Mouse (Mus musculus): Measurements from ENCODE around the gene Tk2. TPM values are rescaled to one million over a fixed set of nuclear protein-coding genes. Genes with fewer than 3 reads are reported as not detected.

Gene Tk2
- polyA plus RNA-seq, 1 experiment = 5.6 TPM

- H3K36me3 ChIP-seq (ENCODE audit: control insufficient read depth, insufficient read depth, low read length) = no peaks in the 10 kb centered on the region
- TF ChIP-seq POLR2A (IDR thresholded peaks at IDR 0.05; ENCODE audit: low read depth, low read length) (no peak), CTCF (IDR thresholded peaks at IDR 0.05; ENCODE audit: extremely low read depth, insufficient read length, insufficient replicate concordance, low read depth, low read length) (no peak)
- peak overlapping the region; percentile 33; the same call in 1 of the 2 replicates for H3K4me3 ChIP-seq (ENCODE audit: low read depth, low read length)
- 0% methylated on average over 7 of the region's 7 CpGs for WGBS
- no peaks in the 10 kb centered on the region for H3K27me3 ChIP-seq (ENCODE audit: control insufficient read depth, insufficient read depth, low read length)
- peaks cover 2% of the 10 kb centered on the region for H3K4me1 ChIP-seq (ENCODE audit: control insufficient read depth, insufficient read depth, insufficient read length, low read length)
- H3K27ac ChIP-seq (ENCODE audit: insufficient read depth, low read depth, low read length) = no peak overlapping the region
Measured at GRCm38 (mm10) chr8:104251461-104251860, 3.1 kb upstream of the Tk2 start.

- peak within 1 kb of the TSS; percentile 69 for H3K27ac ChIP-seq (ENCODE audit: insufficient read depth, low read depth, low read length)
- H3K4me1 ChIP-seq (ENCODE audit: control insufficient read depth, insufficient read depth, insufficient read length, low read length) = peaks cover 2% of the 10 kb centered on the region
- H3K27me3 ChIP-seq (ENCODE audit: control insufficient read depth, insufficient read depth, low read length) = no peaks in the 10 kb centered on the region
- peak; percentile 63 for TF ChIP-seq POLR2A (IDR thresholded peaks at IDR 0.05; ENCODE audit: low read depth, low read length)
- TF ChIP-seq CTCF (IDR thresholded peaks at IDR 0.05; ENCODE audit: extremely low read depth, insufficient read length, insufficient replicate concordance, low read depth, low read length) = peak; percentile 42; the same call in 1 of the 2 replicates
- 3% methylated on average over 41 of the region's 41 CpGs for WGBS
- peak within 1 kb of the TSS; percentile 93 for H3K4me3 ChIP-seq (ENCODE audit: low read depth, low read length)
- no peaks in the 10 kb centered on the region for H3K36me3 ChIP-seq (ENCODE audit: control insufficient read depth, insufficient read depth, low read length)
Measured at GRCm38 (mm10) chr8:104250439-104251367, 2.3 kb upstream of the Tk2 start, which contains the start of gene Cklf. TSS of gene Cklf (plus strand) at chr8:104250861.

GRCm38 (mm10) chr8:104249442-104249996 lies 1.2 kb upstream of the Tk2 start:
- Histone ChIP-seq H3K4me3 (ENCODE audit: low read depth, low read length) (no peak overlapping the region), H3K27ac (ENCODE audit: insufficient read depth, low read depth, low read length) (no peak overlapping the region), H3K36me3 (ENCODE audit: control insufficient read depth, insufficient read depth, low read length) (no peaks in the 10 kb centered on the region), H3K27me3 (ENCODE audit: control insufficient read depth, insufficient read depth, low read length) (0 out of 2 replicates have a peak, but pooled peaks cover 2% of the 10 kb centered on the region), H3K4me1 (ENCODE audit: control insufficient read depth, insufficient read depth, insufficient read length, low read length) (peaks cover 2% of the 10 kb centered on the region)
- 83% methylated on average over 7 of the region's 7 CpGs for WGBS
- TF ChIP-seq POLR2A (IDR thresholded peaks at IDR 0.05; ENCODE audit: low read depth, low read length) (no peak), CTCF (IDR thresholded peaks at IDR 0.05; ENCODE audit: extremely low read depth, insufficient read length, insufficient replicate concordance, low read depth, low read length) (no peak)

GRCm38 (mm10) chr8:104247908-104248275 lies 466 bp downstream of the Tk2 start:
- peaks cover 2% of the 10 kb centered on the region for H3K4me1 ChIP-seq (ENCODE audit: control insufficient read depth, insufficient read depth, insufficient read length, low read length)
- H3K4me3 ChIP-seq (ENCODE audit: low read depth, low read length) = peak overlapping the region; percentile 94
- H3K36me3 ChIP-seq (ENCODE audit: control insufficient read depth, insufficient read depth, low read length) = no peaks in the 10 kb centered on the region
- H3K27me3 ChIP-seq (ENCODE audit: control insufficient read depth, insufficient read depth, low read length) = peaks cover 3% of the 10 kb centered on the region; the same call in 1 of the 2 replicates
- peak overlapping the region; percentile 53 for H3K27ac ChIP-seq (ENCODE audit: insufficient read depth, low read depth, low read length)
- TF ChIP-seq CTCF (IDR thresholded peaks at IDR 0.05; ENCODE audit: extremely low read depth, insufficient read length, insufficient replicate concordance, low read depth, low read length) (no peak), POLR2A (IDR thresholded peaks at IDR 0.05; ENCODE audit: low read depth, low read length) (no peak)
- 1% methylated on average over 11 of the region's 11 CpGs for WGBS

GRCm38 (mm10) chr8:104247054-104247907 lies 1.1 kb downstream of the Tk2 start:
- TF ChIP-seq CTCF (IDR thresholded peaks at IDR 0.05; ENCODE audit: extremely low read depth, insufficient read length, insufficient replicate concordance, low read depth, low read length) (no peak), POLR2A (IDR thresholded peaks at IDR 0.05; ENCODE audit: low read depth, low read length) (no peak)
- H3K4me3 ChIP-seq (ENCODE audit: low read depth, low read length) = peak overlapping the region; percentile 94
- peaks cover 2% of the 10 kb centered on the region for H3K4me1 ChIP-seq (ENCODE audit: control insufficient read depth, insufficient read depth, insufficient read length, low read length)
- peaks cover 7% of the 10 kb centered on the region; the same call in 1 of the 2 replicates for H3K27me3 ChIP-seq (ENCODE audit: control insufficient read depth, insufficient read depth, low read length)
- H3K27ac ChIP-seq (ENCODE audit: insufficient read depth, low read depth, low read length) = peak overlapping the region; percentile 66
- WGBS = 54% methylated on average over 22 of the region's 22 CpGs
- no peaks in the 10 kb centered on the region for H3K36me3 ChIP-seq (ENCODE audit: control insufficient read depth, insufficient read depth, low read length)

- Histone ChIP-seq H3K27ac (ENCODE audit: insufficient read depth, low read depth, low read length) (peak overlapping the region; percentile 42), H3K4me3 (ENCODE audit: low read depth, low read length) (no peak overlapping the region), H3K27me3 (ENCODE audit: control insufficient read depth, insufficient read depth, low read length) (peaks cover 7% of the 10 kb centered on the region; the same call in 1 of the 2 replicates), H3K36me3 (ENCODE audit: control insufficient read depth, insufficient read depth, low read length) (no peaks in the 10 kb centered on the region), H3K4me1 (ENCODE audit: control insufficient read depth, insufficient read depth, insufficient read length, low read length) (peaks cover 2% of the 10 kb centered on the region)
- TF ChIP-seq POLR2A (IDR thresholded peaks at IDR 0.05; ENCODE audit: low read depth, low read length) = no peak
- TF ChIP-seq CTCF (IDR thresholded peaks at IDR 0.05; ENCODE audit: extremely low read depth, insufficient read length, insufficient replicate concordance, low read depth, low read length) = no peak
- 78% methylated on average over 4 of the region's 4 CpGs for WGBS
Measured at GRCm38 (mm10) chr8:104246621-104247020, 1.7 kb downstream of the Tk2 start.
